Mouse (Mus musculus) lung, adult 2 months (tissue): ENCODE data around the gene Smim8.

Experiments
- CTCF ChIP-seq: fragments of 200-500 bp; IDR thresholded peaks from 2 replicates; pipeline ENCODE4 v1.5.1; 2011; ENCODE audit warnings: mild to moderate bottlenecking, low read length, control low read depth; ENCODE audit not compliant: insufficient read depth
- POLR2A ChIP-seq: fragments of 200-500 bp; IDR thresholded peaks from 2 replicates; pipeline ENCODE4 v1.6.1; 2011; ENCODE audit warnings: low read depth, mild to moderate bottlenecking, control low read depth, low read length, borderline replicate concordance; ENCODE audit errors: extremely low read depth

- TF ChIP-seq CTCF (no peak), POLR2A (no peak)
Observed at GRCm38 (mm10) chr4:34797294-34797983, 19.2 kb upstream of the Smim8 start.
